Mouse (Mus musculus) heart, postnatal 0 days (tissue): ENCODE results near the gene Lrrc74b. TPM values are rescaled to one million over a fixed set of nuclear protein-coding genes. Genes with fewer than 3 reads are reported as not detected.

Experiments
- ATAC-seq: fragments of 200-750 bp; cut with Nextera tagmentation; 2 replicates; pipeline ENCODE4 v1.8.0; 2017; ENCODE audit warnings: low read depth, moderate number of reproducible peaks, moderate library complexity; ENCODE audit not compliant: insufficient read depth
- DNase-seq: peaks from one replicate; pipeline ENCODE4 v3.0.0-alpha.2; 2016; ENCODE audit warnings: low spot score
- H3K27ac ChIP-seq: fragments of 300-500 bp; sonication (generic); 2 replicates; pipeline ENCODE4 v1.5.1; 2014; ENCODE audit warnings: low read depth, mild to moderate bottlenecking
- H3K27me3 ChIP-seq: fragments of 300-500 bp; sonication (generic); 2 replicates; pipeline ENCODE4 v1.6.1; 2014; ENCODE audit warnings: low read length, mixed read lengths; ENCODE audit not compliant: control insufficient read depth, insufficient read depth
- H3K36me3 ChIP-seq: fragments of 300-500 bp; sonication (generic); replicated peaks from 2 replicates; pipeline ENCODE4 v1.6.1; 2014; ENCODE audit warnings: low read length, mixed read lengths; ENCODE audit not compliant: control insufficient read depth, insufficient read depth
- H3K4me1 ChIP-seq: fragments of 300-500 bp; sonication (generic); 2 replicates; pipeline ENCODE4 v1.6.1; 2014; ENCODE audit warnings: antibody characterized with exemption; ENCODE audit not compliant: control insufficient read depth, insufficient read depth
- H3K4me2 ChIP-seq: fragments of 300-500 bp; sonication (generic); 2 replicates; pipeline ENCODE4 v1.6.1; 2014; ENCODE audit warnings: low read depth, mild to moderate bottlenecking, low read length, moderate library complexity
- H3K4me3 ChIP-seq: fragments of 300-500 bp; sonication (generic); 2 replicates; pipeline ENCODE4 v1.5.1; 2014; ENCODE audit warnings: low read depth, low read length
- H3K9ac ChIP-seq: fragments of 300-500 bp; sonication (generic); replicated peaks from 2 replicates; pipeline ENCODE4 v1.6.1; 2014; ENCODE audit warnings: low read depth, low read length, mixed read lengths
- H3K9me3 ChIP-seq: fragments of 300-500 bp; sonication (generic); replicated peaks from 2 replicates; pipeline ENCODE4 v1.6.1; 2016; ENCODE audit warnings: low read length; ENCODE audit not compliant: control insufficient read depth
- CTCF ChIP-seq: IDR thresholded peaks from 2 replicates; pipeline ENCODE4 v1.5.1; 2016; ENCODE audit warnings: antibody characterized with exemption, control low read depth, low read depth
- EP300 ChIP-seq: IDR thresholded peaks from 2 replicates; pipeline ENCODE4 v1.6.1; 2016; ENCODE audit warnings: antibody characterized with exemption, low read depth
- WGBS: fragments of 180-500 bp; shearing (Covaris S2); extraction: QIAGEN DNeasy Blood & Tissue Kit; methylation state at CpG from one replicate; pipeline ENCODE4 v1.1.7; 2014; 5-methylcytosine and 5-hydroxymethylcytosine counted together
- polyA plus RNA-seq: library from polyadenylated mRNA; unstranded; fragments of >200 nt; fragmentation: Nextera tagmentation; extraction: Ambion mirVana; gene quantifications from 2 replicates; pipeline ENCODE4 v1.2.1, GENCODE M21; 2015
- total RNA-seq: library from RNA; depleted of rRNA; stranded (reverse); fragments of >200 nt; gene quantifications from 2 replicates; pipeline ENCODE4 v1.2.3, GENCODE M21; 2014; ENCODE audit warnings: low replicate concordance

The Lrrc74b gene
- total and polyA plus RNA-seq, 2 experiments from 2014 or later: 0.10 TPM; not detected in 1

GRCm38 (mm10) chr16:17584555-17584954, 23.5 kb upstream of the Lrrc74b start:
- no peak for DNase-seq
- Histone ChIP-seq H3K36me3 (no peaks in the 10 kb centered on the region), H3K27ac (no peak overlapping the region), H3K4me1 (no peaks in the 10 kb centered on the region), H3K4me2 (no peak overlapping the region), H3K27me3 (no peaks in the 10 kb centered on the region), H3K9me3 (0 out of 2 replicates have a peak, but pooled peaks cover 5% of the 10 kb centered on the region), H3K4me3 (no peak overlapping the region), H3K9ac (no peak overlapping the region)
- no peak for TF ChIP-seq CTCF
- TF ChIP-seq EP300: no peak
- ATAC-seq: no peak
- WGBS: 82% methylated on average over 7 of the region's 7 CpGs

DNA sequence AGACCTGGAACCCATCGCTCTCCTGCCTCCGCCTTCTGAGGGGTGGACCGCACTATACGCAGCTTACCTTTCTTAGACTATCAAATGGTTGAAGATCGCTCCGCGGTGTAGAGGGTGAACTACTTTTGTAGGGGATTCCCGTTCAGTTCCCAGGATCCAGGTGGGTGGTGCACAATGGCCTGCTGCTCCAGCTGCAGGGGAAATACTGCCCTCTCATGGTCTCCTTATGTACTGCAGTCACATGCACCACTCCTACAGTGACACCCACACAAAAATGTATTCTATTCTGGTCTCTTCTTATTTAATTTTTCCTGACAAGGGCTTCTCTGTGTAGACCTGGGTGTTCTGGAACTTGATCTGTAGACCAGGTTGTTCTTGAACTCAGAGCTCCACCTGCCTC, 22.0 kb upstream of the Lrrc74b start, which contains the start of gene Slc7a4:
TSS of gene Slc7a4 (minus strand) at position 151 of the 400 bp plus-strand sequence.
- no peaks in the 10 kb centered on the region for H3K9me3 ChIP-seq
- no peak within 1 kb of the TSS for H3K4me2 ChIP-seq
- ATAC-seq (no peak), DNase-seq (no peak)
- WGBS: 23% methylated on average over 8 of the region's 8 CpGs
- no peaks in the 10 kb centered on the region for H3K4me1 ChIP-seq
- TF ChIP-seq CTCF (peak; percentile 34; the same call in 1 of the 2 replicates), EP300 (no peak)
- no peaks in the 10 kb centered on the region for H3K36me3 ChIP-seq
- no peak within 1 kb of the TSS for H3K27ac ChIP-seq
- no peak within 1 kb of the TSS for H3K9ac ChIP-seq
- no peaks in the 10 kb centered on the region for H3K27me3 ChIP-seq
- H3K4me3 ChIP-seq: no peak within 1 kb of the TSS

- Histone ChIP-seq H3K36me3 (no peaks in the 10 kb centered on the region), H3K4me2 (peak overlapping the region; percentile 91), H3K27ac (no peak overlapping the region), H3K9me3 (no peaks in the 10 kb centered on the region), H3K4me1 (peaks cover 10% of the 10 kb centered on the region; the same call in 1 of the 2 replicates), H3K9ac (peak overlapping the region; percentile 48), H3K4me3 (peak overlapping the region; percentile 59), H3K27me3 (no peaks in the 10 kb centered on the region)
- TF ChIP-seq EP300 (no peak), CTCF (no peak)
- ATAC-seq: no peak
- DNase-seq: no peak
- WGBS: 14% methylated on average over 8 of the region's 8 CpGs
These were observed 15.8 kb upstream of the Lrrc74b start for GRCm38 (mm10) chr16:17576825-17577215.

DNA sequence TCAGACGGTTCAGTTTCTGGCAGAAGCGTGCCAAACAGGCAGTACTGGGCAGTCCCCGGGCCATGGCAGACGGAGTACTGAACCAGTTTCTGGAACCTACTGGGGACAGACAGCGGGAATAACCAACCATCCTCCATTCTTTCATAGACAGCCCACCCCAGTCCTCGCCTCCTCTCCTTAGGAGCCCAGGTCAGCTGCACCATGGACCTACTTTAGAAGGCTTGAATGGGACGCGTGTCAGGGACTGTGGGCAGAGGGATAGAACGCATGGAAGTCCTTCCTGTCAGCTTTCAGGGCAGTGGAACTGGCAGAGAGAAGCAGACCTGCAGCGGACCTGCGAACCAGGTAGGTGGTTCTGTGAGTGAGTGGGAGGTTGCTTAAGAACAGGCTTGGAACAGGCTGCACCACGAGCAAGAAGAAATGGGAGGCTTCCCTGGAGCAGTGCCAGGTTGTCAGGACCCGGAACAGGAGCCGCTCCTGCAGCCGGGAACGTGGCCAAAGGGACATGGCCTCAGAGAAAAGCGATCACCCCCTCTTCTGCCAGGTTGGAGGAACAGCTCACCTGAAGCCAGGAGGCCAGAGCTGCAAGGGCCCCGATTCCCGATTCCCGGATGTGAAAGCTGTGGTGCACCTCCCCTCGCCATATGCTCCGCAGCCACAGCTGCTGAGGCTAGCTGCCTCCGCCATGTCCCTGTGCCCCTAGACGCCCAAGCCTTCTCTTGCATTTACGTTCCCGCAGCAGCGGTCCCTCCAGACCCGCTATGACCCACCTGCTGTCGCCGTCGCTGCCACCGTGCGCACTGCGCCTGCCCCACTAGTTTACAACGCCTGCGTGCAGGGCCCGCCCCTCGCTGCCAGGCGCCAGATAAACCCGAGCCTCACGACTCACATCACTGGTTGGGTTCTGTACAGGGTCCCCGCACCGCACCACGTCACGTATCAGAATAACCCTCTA, 15.1 kb upstream of the Lrrc74b start:
- H3K9me3 ChIP-seq: no peaks in the 10 kb centered on the region
- H3K4me3 ChIP-seq: peak overlapping the region; percentile 59
- ATAC-seq (peak; percentile 54; the same call in 1 of the 2 replicates), DNase-seq (no peak)
- WGBS: 13% methylated on average over 45 of the region's 45 CpGs
- H3K4me2 ChIP-seq: peak overlapping the region; percentile 91
- peaks cover 10% of the 10 kb centered on the region; the same call in 1 of the 2 replicates for H3K4me1 ChIP-seq
- peak overlapping the region; percentile 48 for H3K9ac ChIP-seq
- H3K27me3 ChIP-seq: no peaks in the 10 kb centered on the region
- H3K36me3 ChIP-seq: no peaks in the 10 kb centered on the region
- TF ChIP-seq EP300 (no peak), CTCF (no peak)
- no peak overlapping the region for H3K27ac ChIP-seq

DNA sequence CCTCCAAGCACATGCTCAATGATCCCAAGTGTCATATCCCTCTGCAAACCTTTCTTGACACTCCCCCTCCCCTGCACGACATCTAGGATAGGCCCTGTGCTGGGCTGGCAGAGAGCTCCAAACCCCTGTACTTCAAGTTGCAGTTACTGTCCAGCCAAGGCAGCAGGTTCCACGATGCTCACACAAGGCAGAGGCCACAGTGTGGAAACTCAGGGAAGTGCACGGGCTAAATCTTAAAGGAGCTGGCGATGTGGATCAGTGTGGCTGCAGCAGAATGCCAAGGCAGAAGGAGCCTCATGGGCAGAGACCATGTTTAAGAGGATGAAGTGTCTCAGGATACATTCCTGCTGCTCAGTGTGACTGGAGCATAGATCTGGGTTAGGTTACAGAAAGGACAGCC, 5.1 kb upstream of the Lrrc74b start:
- no peak for ATAC-seq
- WGBS: 14% methylated on average over 4 of the region's 4 CpGs
- H3K4me3 ChIP-seq: no peak overlapping the region

More for the DNA sequence above, 5.1 kb upstream of the Lrrc74b start:
- 0 out of 2 replicates have a peak, but pooled peaks cover 9% of the 10 kb centered on the region for H3K27me3 ChIP-seq
- no peak for DNase-seq
- H3K9me3 ChIP-seq: no peaks in the 10 kb centered on the region
- H3K4me1 ChIP-seq: peaks cover 7% of the 10 kb centered on the region; the same call in 1 of the 2 replicates
- no peak overlapping the region for H3K9ac ChIP-seq
- H3K27ac ChIP-seq: no peak overlapping the region
- H3K4me2 ChIP-seq: no peak overlapping the region
- no peaks in the 10 kb centered on the region for H3K36me3 ChIP-seq
- TF ChIP-seq CTCF (peak; percentile 11; the same call in 1 of the 2 replicates), EP300 (no peak)
